Mouse (Mus musculus): ENCODE results near the gene Cyb561d2.

Gene Cyb561d2

GRCm38 (mm10) chr9:107521711-107522399, 20.1 kb downstream of the Cyb561d2 start:
- no peak for DNase-seq (ENCODE audit: low spot score in 2 of 2)

- no peak for DNase-seq (ENCODE audit: low spot score in 2 of 2)
These were observed 20.8 kb downstream of the Cyb561d2 start for GRCm38 (mm10) chr9:107521190-107521589.

- no peak for DNase-seq (ENCODE audit: low spot score in 2 of 2)
These were observed 21.7 kb downstream of the Cyb561d2 start for GRCm38 (mm10) chr9:107520331-107520730.

- DNase-seq (ENCODE audit: low spot score in 2 of 2), result peak; percentile 55 to 65
These were observed 27.6 kb downstream of the Cyb561d2 start for GRCm38 (mm10) chr9:107514303-107514955.

GRCm38 (mm10) chr9:107512326-107512725, 29.7 kb downstream of the Cyb561d2 start:
- no peak for DNase-seq (ENCODE audit: low spot score in 2 of 2)

GRCm38 (mm10) chr9:107511436-107511835, 30.6 kb downstream of the Cyb561d2 start:
- no peak for DNase-seq (ENCODE audit: low spot score in 2 of 2)

- DNase-seq (ENCODE audit: low spot score in 2 of 2), result no peak
These were observed 31.5 kb downstream of the Cyb561d2 start for GRCm38 (mm10) chr9:107510384-107511100.

- DNase-seq (ENCODE audit: low spot score in 2 of 2), result peak; percentile 59 to 64
These were observed 33.7 kb downstream of the Cyb561d2 start for GRCm38 (mm10) chr9:107508266-107508665.

GRCm38 (mm10) chr9:107504662-107505537, 37.1 kb downstream of the Cyb561d2 start:
- DNase-seq (ENCODE audit: low spot score in 2 of 2), result no peak

GRCm38 (mm10) chr9:107502131-107502846, 39.7 kb downstream of the Cyb561d2 start:
- no peak for DNase-seq (ENCODE audit: low spot score in 2 of 2)

GRCm38 (mm10) chr9:107500708-107501286, 41.2 kb downstream of the Cyb561d2 start:
- DNase-seq (ENCODE audit: low spot score in 2 of 2), result no peak

- DNase-seq (ENCODE audit: low spot score in 2 of 2), result no peak
These were observed 45.6 kb downstream of the Cyb561d2 start for GRCm38 (mm10) chr9:107496359-107496758.

GRCm38 (mm10) chr9:107494238-107494637, 47.8 kb downstream of the Cyb561d2 start:
- DNase-seq (ENCODE audit: low spot score in 2 of 2), result no peak

- DNase-seq (ENCODE audit: low spot score in 2 of 2), result no peak
These were observed 48.5 kb downstream of the Cyb561d2 start for GRCm38 (mm10) chr9:107493511-107493910.

- no peak for DNase-seq (ENCODE audit: low spot score in 2 of 2)
These were observed 51.4 kb downstream of the Cyb561d2 start for GRCm38 (mm10) chr9:107490625-107491024.

GRCm38 (mm10) chr9:107490146-107490545, 51.8 kb downstream of the Cyb561d2 start:
- DNase-seq (ENCODE audit: low spot score in 2 of 2), result no peak
